ENCODE assay signal across 15 mouse cellular contexts in the genomic region with DNA sequence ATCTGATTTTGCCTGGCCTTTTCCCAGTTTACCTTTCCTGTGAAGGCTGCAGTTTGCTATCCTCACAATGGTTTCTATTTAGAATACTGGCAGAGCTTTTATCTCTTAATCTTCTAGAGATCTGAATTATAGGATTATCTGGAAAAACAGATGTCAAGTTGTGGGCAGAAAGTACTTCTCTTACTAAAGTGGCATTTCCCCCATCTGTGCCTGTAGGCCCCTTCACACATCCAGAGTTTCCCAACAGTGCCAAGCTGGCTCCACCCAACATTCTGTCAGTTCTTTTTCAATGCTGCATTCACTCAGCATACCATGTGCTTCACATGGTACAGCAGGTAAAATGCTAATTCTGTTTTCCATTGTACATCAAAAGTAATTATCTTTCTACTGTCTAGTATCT. TPM values are rescaled to one million over a fixed set of nuclear protein-coding genes. Genes with fewer than 3 reads are reported as not detected.
DNase-seq lines count a peak whose midpoint lies in the region; ATAC-seq lines count a peak whose summit lies in the region.
"Had no signal": no experiment of that assay in that cellular context is flagged by ENCODE, and none has a peak within 500 bp of the region (broad histone marks: within the 10 kb centered on the region; RNA-seq: fewer than 3 reads in every experiment).

No protein-coding gene starts in this region.

- DNase-seq in layer of hippocampus, adult 11-12 months (ENCODE audit: low spot score): peak; percentile 62
- DNase-seq in layer of hippocampus, postnatal 25 days (ENCODE audit: extremely low spot score in 1 of 2, low spot score in 1 of 2): no peak
- peak; percentile 21 to 53 for DNase-seq in left cerebral cortex, postnatal 10 days (ENCODE audit: extremely low spot score in 1 of 2, low spot score in 2 of 2)
- DNase-seq in right cerebral cortex, postnatal 4 days: peak; percentile 4
- DNase-seq in B cell, adult 2 months: no peak
- no peak for DNase-seq in cerebellum, adult 11 months
- DNase-seq: adrenal gland, postnatal 14 days; cerebellum, adult 2 months; liver, postnatal 0 days had no signal

- peak; percentile 48 for ATAC-seq in granulocyte monocyte progenitor cell, adult 5-6 weeks (replicated peaks; ENCODE audit: poor library complexity, severe bottlenecking)
- no peak for ATAC-seq in kidney, embryonic 16.5 days (ENCODE audit: low FRiP score, low TSS enrichment)
- ATAC-seq: liver, postnatal 0 days; Patski had no signal

- H3K27ac ChIP-seq in kidney, embryonic 16.5 days (ENCODE audit: low read length): no peak overlapping the region
- H3K27ac ChIP-seq: embryonic facial prominence, embryonic 12.5 days; limb, embryonic 10.5 days had no signal

- no peaks in the 10 kb centered on the region for H3K9me3 ChIP-seq in kidney, embryonic 16.5 days (ENCODE audit: low read length)
- H3K9me3 ChIP-seq: embryonic facial prominence, embryonic 12.5 days; limb, embryonic 10.5 days had no signal

- no peaks in the 10 kb centered on the region for H3K36me3 ChIP-seq in kidney, embryonic 16.5 days (ENCODE audit: insufficient read depth, low read length)
- H3K36me3 ChIP-seq: embryonic facial prominence, embryonic 12.5 days; limb, embryonic 10.5 days had no signal

- no peaks in the 10 kb centered on the region for H3K27me3 ChIP-seq in kidney, embryonic 16.5 days (ENCODE audit: insufficient read depth, low read length)
- H3K27me3 ChIP-seq: embryonic facial prominence, embryonic 12.5 days; megakaryocyte, embryonic 14.5 days; Patski had no signal

- no peak overlapping the region for H3K4me2 ChIP-seq in kidney, embryonic 16.5 days (replicated peaks; ENCODE audit: low read depth, low read length)
- H3K4me2 ChIP-seq: embryonic facial prominence, embryonic 12.5 days had no signal

- no peak overlapping the region for H3K4me3 ChIP-seq in kidney, embryonic 16.5 days (ENCODE audit: low read length)
- H3K4me3 ChIP-seq: embryonic facial prominence, embryonic 12.5 days; limb, embryonic 10.5 days; megakaryocyte, embryonic 14.5 days had no signal

- no peak overlapping the region for H3K9ac ChIP-seq in kidney, embryonic 16.5 days (replicated peaks; ENCODE audit: low read length)
- H3K9ac ChIP-seq: embryonic facial prominence, embryonic 12.5 days; liver, postnatal 0 days had no signal

- intact Hi-C loops in left cerebral cortex, postnatal 10 days (cut with DNase I): no loop called here

- no peaks in the 10 kb centered on the region for H3K4me1 ChIP-seq in kidney, embryonic 16.5 days (ENCODE audit: insufficient read depth, low read length)
- H3K4me1 ChIP-seq: embryonic facial prominence, embryonic 12.5 days; limb, embryonic 10.5 days; megakaryocyte, embryonic 14.5 days had no signal

RNA-seq across cellular contexts. Expression of a gene that starts 28.8 kb away (rescaled TPM):
- 10 to 100 TPM; 37.0 to 41.3 TPM for total RNA-seq in layer of hippocampus, postnatal 25 days (2021)
- 12.2 and 16.5 TPM in 2 replicates for total RNA-seq in granulocyte monocyte progenitor cell, adult 5-6 weeks (2014; fragmentation: Nextera tagmentation)
- 14.8 and 15.1 TPM in 2 replicates for total RNA-seq in granulocyte monocyte progenitor cell, adult 5-6 weeks (2017)
- 10 to 100 TPM; 29.1 to 32.2 TPM for total RNA-seq in left cerebral cortex, postnatal 10 days (2021)
- 24.5 and 27.9 TPM in 2 replicates for polyA plus RNA-seq in kidney, embryonic 16.5 days (2015; fragmentation: Nextera tagmentation; extraction: Ambion mirVana)

Comparison
In these comparisons a context has a peak if more than half of its experiments do, and no peak if none do; other contexts are left out.
1. DNase-seq: peak in layer of hippocampus, adult 11-12 months (single experiment), left cerebral cortex, postnatal 10 days (2 of 2) and right cerebral cortex, postnatal 4 days (single experiment); none in layer of hippocampus, postnatal 25 days (0 of 2), B cell, adult 2 months (0 of 2) and cerebellum, adult 11 months (single experiment).